Mouse (Mus musculus): ENCODE data around the gene Taar8c. TPM values are rescaled to one million over a fixed set of nuclear protein-coding genes. Genes with fewer than 3 reads are reported as not detected.
"Not testable (repeated sequence)": the region's sequence is repeated elsewhere in the genome, so short reads cannot be mapped to it uniquely, and the experiment has no call there.

Gene Taar8c
- polyA plus RNA-seq (2015; fragmentation: Nextera tagmentation; extraction: Ambion mirVana) = not detected in 2 replicates

GRCm38 (mm10) chr10:24101812-24102211 is at the start of gene Taar8c:
Taar8c (minus strand) TSS chr10:24101912.
- ATAC-seq (replicated peaks) = not testable (repeated sequence)

GRCm38 (mm10) chr10:24150086-24150485 is 48.4 kb upstream of the Taar8c start:
- peak overlapping the region; percentile 89; the same call in 1 of the 2 replicates for H3K9ac ChIP-seq (replicated peaks)
- no peaks in the 10 kb centered on the region for H3K27me3 ChIP-seq
- ATAC-seq (replicated peaks) = no peak
- H3K27ac ChIP-seq (replicated peaks) = no peak overlapping the region
- H3K9me3 ChIP-seq = no peaks in the 10 kb centered on the region
- H3K4me2 ChIP-seq (replicated peaks) = peak overlapping the region; percentile 52
- no peaks in the 10 kb centered on the region for H3K36me3 ChIP-seq
- H3K4me1 ChIP-seq = peaks cover 10% of the 10 kb centered on the region
- H3K4me3 ChIP-seq = peak overlapping the region; percentile 88
- 55% methylated on average over 7 of the region's 7 CpGs for WGBS

More at GRCm38 (mm10) chr10:24101812-24102211, at the start of gene Taar8c:
- not testable (repeated sequence) for H3K4me2 ChIP-seq (replicated peaks); H3K27me3 ChIP-seq; H3K27ac ChIP-seq (replicated peaks); H3K9me3 ChIP-seq; H3K4me3 ChIP-seq; H3K4me1 ChIP-seq; H3K36me3 ChIP-seq; H3K9ac ChIP-seq (replicated peaks)
- WGBS = 85% methylated on average over 1 of the region's 3 CpGs

GRCm38 (mm10) chr10:24149135-24149781 is 47.5 kb upstream of the Taar8c start, which contains the start of gene Stx7:
Stx7 (plus strand) TSS chr10:24149302.
- H3K4me2 ChIP-seq (replicated peaks) = peak within 1 kb of the TSS; percentile 52

GRCm38 (mm10) chr10:24142735-24143134 is 41.0 kb upstream of the Taar8c start:
- 90% methylated on average over 3 of the region's 3 CpGs for WGBS
- Histone ChIP-seq H3K9me3 (no peaks in the 10 kb centered on the region), H3K4me1 (no peaks in the 10 kb centered on the region), H3K36me3 (no peaks in the 10 kb centered on the region), H3K9ac (replicated peaks) (no peak overlapping the region), H3K27me3 (no peaks in the 10 kb centered on the region), H3K4me2 (replicated peaks) (no peak overlapping the region), H3K4me3 (no peak overlapping the region), H3K27ac (replicated peaks) (no peak overlapping the region)
- no peak for ATAC-seq (replicated peaks)

More at GRCm38 (mm10) chr10:24149135-24149781, 47.5 kb upstream of the Taar8c start, which contains the start of gene Stx7:
- peaks cover 10% of the 10 kb centered on the region for H3K4me1 ChIP-seq
- peak within 1 kb of the TSS; percentile 89 for H3K9ac ChIP-seq (replicated peaks)
- H3K27ac ChIP-seq (replicated peaks) = peak within 1 kb of the TSS; percentile 66
- ATAC-seq (replicated peaks) = peak; percentile 99
- H3K36me3 ChIP-seq = no peaks in the 10 kb centered on the region
- H3K4me3 ChIP-seq = peak within 1 kb of the TSS; percentile 88
- no peaks in the 10 kb centered on the region for H3K27me3 ChIP-seq
- under 1% methylated on average over 45 of the region's 45 CpGs for WGBS
- H3K9me3 ChIP-seq = no peaks in the 10 kb centered on the region

- 86% methylated on average over 2 of the region's 2 CpGs for WGBS
- no peaks in the 10 kb centered on the region for H3K9me3 ChIP-seq
- no peaks in the 10 kb centered on the region for H3K4me1 ChIP-seq
- no peak overlapping the region for H3K4me2 ChIP-seq (replicated peaks)
- no peak for ATAC-seq (replicated peaks)
- no peak overlapping the region for H3K4me3 ChIP-seq
- H3K27ac ChIP-seq (replicated peaks) = no peak overlapping the region
- no peak overlapping the region for H3K9ac ChIP-seq (replicated peaks)
- H3K27me3 ChIP-seq = no peaks in the 10 kb centered on the region
- H3K36me3 ChIP-seq = no peaks in the 10 kb centered on the region
Observed at GRCm38 (mm10) chr10:24138623-24139261, 37.0 kb upstream of the Taar8c start.

- H3K4me2 ChIP-seq (replicated peaks) = no peak overlapping the region
- H3K4me3 ChIP-seq = no peak overlapping the region
- no peak overlapping the region for H3K27ac ChIP-seq (replicated peaks)
- WGBS = 66% methylated on average over 7 of the region's 7 CpGs
- H3K9me3 ChIP-seq = no peaks in the 10 kb centered on the region
- no peaks in the 10 kb centered on the region for H3K36me3 ChIP-seq
- ATAC-seq (replicated peaks) = no peak
- H3K4me1 ChIP-seq = no peaks in the 10 kb centered on the region
- H3K9ac ChIP-seq (replicated peaks) = no peak overlapping the region
- H3K27me3 ChIP-seq = no peaks in the 10 kb centered on the region
Observed at GRCm38 (mm10) chr10:24134071-24134645, 32.4 kb upstream of the Taar8c start.

GRCm38 (mm10) chr10:24133132-24133531 is 31.4 kb upstream of the Taar8c start:
- H3K4me2 ChIP-seq (replicated peaks) = no peak overlapping the region
- H3K36me3 ChIP-seq = no peaks in the 10 kb centered on the region
- H3K27ac ChIP-seq (replicated peaks) = no peak overlapping the region
- H3K4me3 ChIP-seq = no peak overlapping the region
- no peaks in the 10 kb centered on the region for H3K27me3 ChIP-seq
- H3K4me1 ChIP-seq = no peaks in the 10 kb centered on the region
- no peak for ATAC-seq (replicated peaks)
- no peaks in the 10 kb centered on the region for H3K9me3 ChIP-seq
- WGBS = 53% methylated on average over 2 of the region's 2 CpGs
- H3K9ac ChIP-seq (replicated peaks) = no peak overlapping the region

GRCm38 (mm10) chr10:24132273-24132672 is 30.6 kb upstream of the Taar8c start:
- no peak for ATAC-seq (replicated peaks)
- no peak overlapping the region for H3K9ac ChIP-seq (replicated peaks)

GRCm38 (mm10) chr10:24131451-24132262 is 29.9 kb upstream of the Taar8c start:
- no peaks in the 10 kb centered on the region for H3K9me3 ChIP-seq
- no peaks in the 10 kb centered on the region for H3K4me1 ChIP-seq
- no peak overlapping the region for H3K9ac ChIP-seq (replicated peaks)
- no peak overlapping the region for H3K4me3 ChIP-seq
- 22% methylated on average over 9 of the region's 9 CpGs for WGBS
- H3K36me3 ChIP-seq = no peaks in the 10 kb centered on the region
- peak; percentile 91 for ATAC-seq (replicated peaks)
- H3K27me3 ChIP-seq = no peaks in the 10 kb centered on the region
- H3K27ac ChIP-seq (replicated peaks) = no peak overlapping the region
- peak overlapping the region; percentile 14; the same call in 1 of the 2 replicates for H3K4me2 ChIP-seq (replicated peaks)

More at GRCm38 (mm10) chr10:24132273-24132672, 30.6 kb upstream of the Taar8c start:
- Histone ChIP-seq H3K36me3 (no peaks in the 10 kb centered on the region), H3K27ac (replicated peaks) (no peak overlapping the region), H3K27me3 (no peaks in the 10 kb centered on the region), H3K4me1 (no peaks in the 10 kb centered on the region), H3K9me3 (no peaks in the 10 kb centered on the region), H3K4me3 (no peak overlapping the region), H3K4me2 (replicated peaks) (no peak overlapping the region)
- 7% methylated on average over 5 of the region's 5 CpGs for WGBS

- Histone ChIP-seq H3K9ac (replicated peaks) (no peak overlapping the region), H3K36me3 (no peaks in the 10 kb centered on the region), H3K4me1 (no peaks in the 10 kb centered on the region), H3K4me3 (no peak overlapping the region), H3K27me3 (no peaks in the 10 kb centered on the region), H3K27ac (replicated peaks) (no peak overlapping the region), H3K9me3 (no peaks in the 10 kb centered on the region), H3K4me2 (replicated peaks) (no peak overlapping the region)
- WGBS = 53% methylated on average over 6 of the region's 6 CpGs
- ATAC-seq (replicated peaks) = no peak
Observed at GRCm38 (mm10) chr10:24111116-24111778, 9.5 kb upstream of the Taar8c start.

GRCm38 (mm10) chr10:24109434-24109833 is 7.7 kb upstream of the Taar8c start, which contains the start of gene Taar9:
Taar9 (minus strand) TSS chr10:24109534.
- not testable (repeated sequence) for H3K27me3 ChIP-seq; ATAC-seq (replicated peaks); H3K4me2 ChIP-seq (replicated peaks); H3K9ac ChIP-seq (replicated peaks); H3K27ac ChIP-seq (replicated peaks); H3K4me3 ChIP-seq; H3K36me3 ChIP-seq; H3K9me3 ChIP-seq; H3K4me1 ChIP-seq
- WGBS = 87% methylated on average over 8 of the region's 8 CpGs

Measured in forebrain, embryonic 15.5 days (tissue).